Mouse (Mus musculus) hindbrain, embryonic 11.5 days (tissue): Measurements from ENCODE around the gene E430018J23Rik. TPM values are rescaled to one million over a fixed set of nuclear protein-coding genes. Genes with fewer than 3 reads are reported as not detected.
"Not testable (repeated sequence)": the region's sequence is repeated elsewhere in the genome, so short reads cannot be mapped to it uniquely, and the experiment has no call there.

Experiments
- ATAC-seq: fragments of 200-750 bp; cut with Nextera tagmentation; 2 replicates; pipeline ENCODE4 v1.8.0; 2017; ENCODE audit warnings: mild to moderate bottlenecking, moderate TSS enrichment, moderate library complexity; ENCODE audit not compliant: low FRiP score
- DNase-seq: peaks from one replicate; pipeline ENCODE4 v3.0.0-alpha.2; 2015; ENCODE audit warnings: low spot score
- H3K27ac ChIP-seq: fragments of 300-500 bp; sonication (generic); 2 replicates; pipeline ENCODE4 v1.5.1; 2014; ENCODE audit warnings: mild to moderate bottlenecking, low read depth, low read length
- H3K27me3 ChIP-seq: fragments of 300-500 bp; sonication (generic); 2 replicates; pipeline ENCODE4 v1.6.1; 2014; ENCODE audit warnings: mild to moderate bottlenecking, low read length, moderate library complexity, mixed read lengths; ENCODE audit not compliant: control insufficient read depth, insufficient read depth
- H3K36me3 ChIP-seq: fragments of 300-500 bp; sonication (generic); 2 replicates; pipeline ENCODE4 v1.6.1; 2014; ENCODE audit warnings: mild to moderate bottlenecking, low read length, moderate library complexity, mixed read lengths; ENCODE audit not compliant: control insufficient read depth, insufficient read depth
- H3K4me1 ChIP-seq: fragments of 300-500 bp; sonication (generic); replicated peaks from 2 replicates; pipeline ENCODE4 v1.6.1; 2014; ENCODE audit warnings: low read length, mixed read lengths; ENCODE audit not compliant: control insufficient read depth, insufficient read depth
- H3K4me2 ChIP-seq: fragments of 300-500 bp; sonication (generic); replicated peaks from 2 replicates; pipeline ENCODE4 v1.6.1; 2014; ENCODE audit warnings: mild to moderate bottlenecking, low read depth, low read length
- H3K4me3 ChIP-seq: fragments of 300-500 bp; sonication (generic); 2 replicates; pipeline ENCODE4 v1.5.1; 2014; ENCODE audit warnings: low read depth, low read length
- H3K9ac ChIP-seq: fragments of 300-500 bp; sonication (generic); 2 replicates; pipeline ENCODE4 v1.6.1; 2014; ENCODE audit warnings: low read depth, low read length
- H3K9me3 ChIP-seq: fragments of 300-500 bp; sonication (generic); 2 replicates; pipeline ENCODE4 v1.6.1; 2016; ENCODE audit warnings: low read length; ENCODE audit not compliant: control insufficient read depth
- WGBS: fragments of 180-500 bp; shearing (Covaris S2); extraction: QIAGEN DNeasy Blood & Tissue Kit; methylation state at CpG from one replicate; pipeline ENCODE4 v1.1.7; 2014; 5-methylcytosine and 5-hydroxymethylcytosine counted together
- polyA plus RNA-seq: library from polyadenylated mRNA; unstranded; fragments of >200 nt; fragmentation: Nextera tagmentation; extraction: Ambion mirVana; gene quantifications from 2 replicates; pipeline ENCODE4 v1.2.1, GENCODE M21; 2014

E430018J23Rik gene
- polyA plus RNA-seq, 1 experiment from 2014 or later, result 6.1 TPM

DNA sequence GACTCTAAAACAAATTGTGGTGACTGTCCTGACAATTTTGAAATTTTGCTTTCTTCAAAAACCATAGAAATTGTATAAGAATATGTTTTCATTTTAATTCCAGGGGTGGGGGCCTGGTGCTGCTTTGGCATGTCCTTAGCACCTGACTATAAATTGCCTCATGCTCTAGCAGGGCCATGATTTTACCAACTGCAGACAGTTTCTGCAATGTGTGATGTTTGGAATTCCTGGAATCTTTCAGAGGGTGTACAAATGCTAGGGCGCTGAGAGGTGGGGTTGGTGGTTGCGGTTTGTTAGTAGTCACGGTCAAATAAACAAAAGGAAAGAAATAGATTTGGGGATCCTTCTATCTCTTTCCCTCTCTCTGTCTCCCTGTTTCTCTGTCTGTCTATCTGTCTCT lies 27.2 kb downstream of the E430018J23Rik start:
- H3K4me3 ChIP-seq, result no peak overlapping the region
- no peak overlapping the region for H3K4me2 ChIP-seq
- no peaks in the 10 kb centered on the region for H3K4me1 ChIP-seq
- H3K27ac ChIP-seq, result no peak overlapping the region
- ATAC-seq, result no peak
- 0 out of 2 replicates have a peak, but pooled peaks cover 2% of the 10 kb centered on the region for H3K27me3 ChIP-seq
- no peaks in the 10 kb centered on the region for H3K36me3 ChIP-seq
- DNase-seq, result no peak
- WGBS, result 85% methylated on average over 3 of the region's 3 CpGs
- H3K9me3 ChIP-seq, result no peaks in the 10 kb centered on the region
- no peak overlapping the region for H3K9ac ChIP-seq

- Histone ChIP-seq H3K9me3 (no peaks in the 10 kb centered on the region), H3K27me3 (0 out of 2 replicates have a peak, but pooled peaks cover 2% of the 10 kb centered on the region), H3K4me1 (no peaks in the 10 kb centered on the region), H3K9ac (no peak overlapping the region), H3K27ac (no peak overlapping the region), H3K36me3 (no peaks in the 10 kb centered on the region), H3K4me2 (no peak overlapping the region), H3K4me3 (no peak overlapping the region)
- DNase-seq (no peak), ATAC-seq (no peak)
- WGBS, result 55% methylated on average over 4 of the region's 4 CpGs
These were observed 29.3 kb downstream of the E430018J23Rik start for GRCm38 (mm10) chr7:127364166-127364565.

GRCm38 (mm10) chr7:127363475-127363921 lies 29.9 kb downstream of the E430018J23Rik start:
- H3K27ac ChIP-seq, result no peak overlapping the region
- no peak for ATAC-seq
- WGBS, result 2% methylated on average over 24 of the region's 24 CpGs

DNA sequence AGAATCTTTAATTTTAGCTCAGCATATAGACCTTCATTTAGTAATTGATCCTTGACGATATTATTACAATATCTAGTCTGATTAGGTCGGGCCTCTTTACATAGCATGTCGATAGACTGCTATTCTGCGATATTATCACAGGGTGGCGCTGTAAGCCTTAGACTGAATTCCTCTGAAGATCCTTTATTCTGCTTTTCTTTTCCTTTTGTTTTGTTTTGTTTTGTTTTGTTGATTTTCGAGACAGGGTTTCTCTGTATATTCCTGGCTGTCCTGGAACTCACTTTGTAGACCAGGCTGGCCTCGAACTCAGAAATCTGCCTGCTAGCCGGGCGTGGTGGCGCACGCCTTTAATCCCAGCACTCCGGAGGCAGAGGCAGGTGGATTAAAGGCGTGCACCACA lies 31.0 kb downstream of the E430018J23Rik start:
- H3K4me1 ChIP-seq, H3K36me3 ChIP-seq: not testable (repeated sequence)
- 22% methylated on average over 13 of the region's 13 CpGs for WGBS

More at GRCm38 (mm10) chr7:127363475-127363921, 29.9 kb downstream of the E430018J23Rik start:
- peak overlapping the region; percentile 27 for H3K4me3 ChIP-seq
- H3K4me1 ChIP-seq, result no peaks in the 10 kb centered on the region
- peak overlapping the region; percentile 66 for H3K4me2 ChIP-seq
- peak; percentile 51 for DNase-seq
- H3K9me3 ChIP-seq, result no peaks in the 10 kb centered on the region
- H3K36me3 ChIP-seq, result no peaks in the 10 kb centered on the region
- peak overlapping the region; percentile 21; the same call in 1 of the 2 replicates for H3K9ac ChIP-seq
- H3K27me3 ChIP-seq, result 0 out of 2 replicates have a peak, but pooled peaks cover 2% of the 10 kb centered on the region

DNA sequence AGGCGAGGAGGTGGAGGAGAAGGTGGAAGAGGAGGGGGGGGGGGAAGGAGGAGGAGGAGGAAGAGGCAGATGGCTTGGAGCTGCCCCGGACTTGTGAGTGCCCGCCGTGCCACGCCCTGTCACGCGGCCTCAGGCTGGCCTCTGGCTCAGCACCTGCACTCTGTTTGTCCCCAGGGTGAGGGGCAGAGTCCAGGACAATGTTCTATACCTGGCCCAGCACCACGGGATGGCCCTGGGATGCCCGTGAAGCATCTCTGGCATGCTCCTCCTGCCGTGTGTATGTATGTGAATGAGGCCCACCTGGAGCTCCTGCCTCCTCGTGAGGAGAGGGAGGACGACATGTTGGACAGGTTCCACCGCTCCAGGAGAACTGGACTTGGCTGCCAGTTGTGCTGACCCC lies 32.0 kb downstream of the E430018J23Rik start:
- 39% methylated on average over 13 of the region's 13 CpGs for WGBS
- ATAC-seq, result no peak
- Histone ChIP-seq H3K9ac (no peak overlapping the region), H3K27ac (no peak overlapping the region), H3K4me2 (no peak overlapping the region), H3K36me3 (no peaks in the 10 kb centered on the region), H3K4me1 (no peaks in the 10 kb centered on the region), H3K27me3 (0 out of 2 replicates have a peak, but pooled peaks cover 2% of the 10 kb centered on the region), H3K9me3 (no peaks in the 10 kb centered on the region), H3K4me3 (no peak overlapping the region)
- DNase-seq, result no peak

More for the DNA sequence above, 31.0 kb downstream of the E430018J23Rik start:
- not testable (repeated sequence) for H3K27me3 ChIP-seq, H3K27ac ChIP-seq, H3K4me3 ChIP-seq, ATAC-seq, H3K9ac ChIP-seq, H3K9me3 ChIP-seq
- peak; percentile 73 for DNase-seq
- H3K4me2 ChIP-seq, result 0 out of 2 replicates have a peak overlapping the region, but pooled peaks have one; percentile 11

- Histone ChIP-seq H3K4me3 (no peak overlapping the region), H3K9ac (no peak overlapping the region), H3K27me3 (0 out of 2 replicates have a peak, but pooled peaks cover 2% of the 10 kb centered on the region), H3K9me3 (no peaks in the 10 kb centered on the region), H3K4me1 (no peaks in the 10 kb centered on the region), H3K4me2 (no peak overlapping the region), H3K27ac (no peak overlapping the region), H3K36me3 (no peaks in the 10 kb centered on the region)
- DNase-seq, result no peak
- ATAC-seq, result no peak
- WGBS, result 79% methylated on average over 4 of the region's 4 CpGs
These were observed 33.2 kb downstream of the E430018J23Rik start for GRCm38 (mm10) chr7:127360265-127360664.

- H3K4me3 ChIP-seq, result no peak overlapping the region
- no peak for DNase-seq
- no peaks in the 10 kb centered on the region for H3K36me3 ChIP-seq
- 66% methylated on average over 4 of the region's 4 CpGs for WGBS
- no peak overlapping the region for H3K4me2 ChIP-seq
- 0 out of 2 replicates have a peak, but pooled peaks cover 2% of the 10 kb centered on the region for H3K27me3 ChIP-seq
- ATAC-seq, result no peak
- no peak overlapping the region for H3K27ac ChIP-seq
- H3K9ac ChIP-seq, result no peak overlapping the region
- no peaks in the 10 kb centered on the region for H3K4me1 ChIP-seq
- no peaks in the 10 kb centered on the region for H3K9me3 ChIP-seq
These were observed 35.0 kb downstream of the E430018J23Rik start for GRCm38 (mm10) chr7:127358472-127358871.

GRCm38 (mm10) chr7:127357871-127358270 lies 35.6 kb downstream of the E430018J23Rik start:
- Histone ChIP-seq H3K9ac (no peak overlapping the region), H3K27me3 (no peaks in the 10 kb centered on the region), H3K36me3 (no peaks in the 10 kb centered on the region), H3K27ac (no peak overlapping the region), H3K4me1 (no peaks in the 10 kb centered on the region), H3K4me2 (no peak overlapping the region), H3K9me3 (no peaks in the 10 kb centered on the region), H3K4me3 (no peak overlapping the region)
- ATAC-seq (no peak), DNase-seq (no peak)
- 64% methylated on average over 2 of the region's 2 CpGs for WGBS

GRCm38 (mm10) chr7:127355796-127356195 lies 37.6 kb downstream of the E430018J23Rik start:
- H3K4me3 ChIP-seq, result no peak overlapping the region
- 67% methylated on average over 3 of the region's 3 CpGs for WGBS
- H3K4me1 ChIP-seq, result no peaks in the 10 kb centered on the region
- no peaks in the 10 kb centered on the region for H3K36me3 ChIP-seq
- no peak overlapping the region for H3K9ac ChIP-seq
- ATAC-seq (no peak), DNase-seq (no peak)
- no peaks in the 10 kb centered on the region for H3K9me3 ChIP-seq
- H3K27ac ChIP-seq, result no peak overlapping the region
- H3K4me2 ChIP-seq, result no peak overlapping the region
- H3K27me3 ChIP-seq, result no peaks in the 10 kb centered on the region
